ENCODE assay signal across 9 mouse cellular contexts in genomic region chr3:125938092-125938755, GRCm38 (mm10). TPM values are rescaled to one million over a fixed set of nuclear protein-coding genes. Genes with fewer than 3 reads are reported as not detected.
A peak's percentile ranks its signal among the peaks of the same experiment; 100 is the strongest.
DNase-seq lines count a peak whose midpoint lies in the region; ATAC-seq lines count a peak whose summit lies in the region.
"Had no signal": no experiment of that assay in that cellular context is flagged by ENCODE, and none has a peak within 500 bp of the region (broad histone marks: within the 10 kb centered on the region; RNA-seq: fewer than 3 reads in every experiment).

Ugt8a (minus strand) TSS chr3:125938619.

- H3K9ac ChIP-seq in heart, embryonic 14.5 days (ENCODE audit: low read length): peak within 1 kb of the TSS; percentile 10; the same call in 1 of the 2 replicates
- peak within 1 kb of the TSS; percentile 55 for H3K9ac ChIP-seq in embryonic facial prominence, embryonic 13.5 days
- no peak within 1 kb of the TSS for H3K9ac ChIP-seq in intestine, embryonic 14.5 days (ENCODE audit: low read length)
- H3K9ac ChIP-seq in limb, embryonic 15.5 days: no peak within 1 kb of the TSS

- DNase-seq in heart, postnatal 25 days (ENCODE audit: low spot score): no peak
- DNase-seq in R1 (ENCODE audit: low read depth, low spot score): peak; percentile 76
- peak; percentile 78 for DNase-seq in intestine, embryonic 14.5 days (ENCODE audit: low spot score)
- peak; percentile 87 for DNase-seq in retina, postnatal 1 day
- no peak for DNase-seq in urinary bladder, adult 2 months (ENCODE audit: low spot score)

- H3K4me3 ChIP-seq in heart, embryonic 14.5 days (ENCODE audit: control insufficient read depth in 1 of 2, insufficient read depth in 1 of 2, low read depth in 1 of 2, low read length in 2 of 2): peak within 1 kb of the TSS; percentile 56 to 58
- peak within 1 kb of the TSS; percentile 54 for H3K4me3 ChIP-seq in embryonic facial prominence, embryonic 13.5 days
- H3K4me3 ChIP-seq in intestine, embryonic 14.5 days (ENCODE audit: low read depth, low read length): peak within 1 kb of the TSS; percentile 45
- peak within 1 kb of the TSS; percentile 54 for H3K4me3 ChIP-seq in limb, embryonic 15.5 days

- intact Hi-C loops in heart, postnatal 25 days (cut with DNase I): no loop called here

- no peaks in the 10 kb centered on the region for H3K36me3 ChIP-seq in heart, embryonic 14.5 days (ENCODE audit: control insufficient read depth, insufficient read depth, low read length)
- H3K36me3 ChIP-seq in embryonic facial prominence, embryonic 13.5 days: no peaks in the 10 kb centered on the region
- H3K36me3 ChIP-seq in intestine, embryonic 14.5 days (ENCODE audit: control insufficient read depth, insufficient read depth, low read length): no peaks in the 10 kb centered on the region
- no peaks in the 10 kb centered on the region for H3K36me3 ChIP-seq in limb, embryonic 15.5 days

- H3K27me3 ChIP-seq in heart, embryonic 14.5 days (ENCODE audit: control insufficient read depth, insufficient read depth, low read length): peaks cover 38% of the 10 kb centered on the region
- H3K27me3 ChIP-seq in embryonic facial prominence, embryonic 13.5 days: peaks cover 42% of the 10 kb centered on the region
- peaks cover 45% of the 10 kb centered on the region for H3K27me3 ChIP-seq in intestine, embryonic 14.5 days (replicated peaks; ENCODE audit: control insufficient read depth, insufficient read depth, low read length)
- H3K27me3 ChIP-seq in limb, embryonic 15.5 days: peaks cover 42% of the 10 kb centered on the region

- ATAC-seq in heart, embryonic 14.5 days (ENCODE audit: insufficient number of reproducible peaks, insufficient read depth, low FRiP score, low read depth): no peak; the same call in 1 of the 2 replicates
- ATAC-seq in embryonic facial prominence, embryonic 13.5 days (ENCODE audit: insufficient number of reproducible peaks, insufficient read depth, low FRiP score, low TSS enrichment, low read depth): peak; percentile 82
- peak; percentile 83 for ATAC-seq in intestine, embryonic 14.5 days (replicated peaks; ENCODE audit: low FRiP score, low TSS enrichment, low read depth)
- 0 out of 2 replicates have a peak, but pooled peaks have one; percentile 65 for ATAC-seq in limb, embryonic 15.5 days (ENCODE audit: insufficient number of reproducible peaks, low FRiP score, low TSS enrichment, low read depth)

- H3K9me3 ChIP-seq in heart, embryonic 14.5 days (ENCODE audit: control insufficient read depth, low read length): no peaks in the 10 kb centered on the region
- no peaks in the 10 kb centered on the region for H3K9me3 ChIP-seq in embryonic facial prominence, embryonic 13.5 days
- no peaks in the 10 kb centered on the region for H3K9me3 ChIP-seq in intestine, embryonic 14.5 days (ENCODE audit: control insufficient read depth, low read length)
- H3K9me3 ChIP-seq in limb, embryonic 15.5 days: no peaks in the 10 kb centered on the region

- H3K27ac ChIP-seq in heart, embryonic 14.5 days (replicated peaks in 1 of 2; ENCODE audit: control insufficient read depth in 1 of 2, insufficient read depth in 1 of 2, low read depth in 2 of 2, low read length in 2 of 2): no peak within 1 kb of the TSS
- H3K27ac ChIP-seq in embryonic facial prominence, embryonic 13.5 days: no peak within 1 kb of the TSS
- no peak within 1 kb of the TSS for H3K27ac ChIP-seq in intestine, embryonic 14.5 days (ENCODE audit: low read depth)
- no peak within 1 kb of the TSS for H3K27ac ChIP-seq in limb, embryonic 15.5 days

- 1% methylated on average over 60 of the region's 85 CpGs for WGBS in heart, embryonic 14.5 days
- under 1% methylated on average over 71 of the region's 85 CpGs for WGBS in embryonic facial prominence, embryonic 13.5 days
- under 1% methylated on average over 68 of the region's 85 CpGs for WGBS in intestine, embryonic 14.5 days
- under 1% methylated on average over 72 of the region's 85 CpGs for WGBS in limb, embryonic 15.5 days

- peak within 1 kb of the TSS; percentile 96 for H3K4me2 ChIP-seq in heart, embryonic 14.5 days (ENCODE audit: low read length)
- peak within 1 kb of the TSS; percentile 93 for H3K4me2 ChIP-seq in embryonic facial prominence, embryonic 13.5 days
- H3K4me2 ChIP-seq in intestine, embryonic 14.5 days (ENCODE audit: low read length): peak within 1 kb of the TSS; percentile 79
- H3K4me2 ChIP-seq in limb, embryonic 15.5 days: peak within 1 kb of the TSS; percentile 93

- peaks cover 0 to 11% of the 10 kb centered on the region in 2 experiments; a peak in 3 of 4 replicates for H3K4me1 ChIP-seq in heart, embryonic 14.5 days (ENCODE audit: control insufficient read depth in 2 of 2, insufficient read depth in 2 of 2, low read length in 2 of 2)
- peaks cover 12% of the 10 kb centered on the region for H3K4me1 ChIP-seq in embryonic facial prominence, embryonic 13.5 days
- peaks cover 8% of the 10 kb centered on the region; the same call in 1 of the 2 replicates for H3K4me1 ChIP-seq in intestine, embryonic 14.5 days (replicated peaks; ENCODE audit: control insufficient read depth, insufficient read depth, low read length)
- peaks cover 19% of the 10 kb centered on the region for H3K4me1 ChIP-seq in limb, embryonic 15.5 days

RNA-seq across cellular contexts. Expression of gene Ugt8a, which starts in this region (rescaled TPM):
- 0.07 TPM in 1 of 2 replicates, not detected in the other for polyA plus RNA-seq in heart, embryonic 14.5 days (2014; fragmentation: Nextera tagmentation; extraction: Ambion mirVana)
- under 1 TPM in 1 of 2 experiments, not detected in 1; 0.36 TPM for total RNA-seq in heart, postnatal 25 days (2021)
- polyA plus RNA-seq in embryonic facial prominence, embryonic 13.5 days (2015; fragmentation: Nextera tagmentation; extraction: Ambion mirVana): 0.55 and 0.80 TPM in 2 replicates
- polyA plus RNA-seq in intestine, embryonic 14.5 days (2014; fragmentation: Nextera tagmentation; extraction: Ambion mirVana): 1.0 and 1.6 TPM in 2 replicates
- 0.33 and 0.42 TPM in 2 replicates for polyA plus RNA-seq in limb, embryonic 15.5 days (2015; fragmentation: Nextera tagmentation; extraction: Ambion mirVana)
- polyA plus RNA-seq in urinary bladder, adult 2 months (2012; rRNA removed): 0.13 and 0.19 TPM in 2 replicates
- total RNA-seq: neutrophil, adult 5-6 weeks had no signal

Comparison
In these comparisons a context has a peak if more than half of its experiments do, and no peak if none do; other contexts are left out.
1. Peak in ATAC-seq, H3K4me3 ChIP-seq, H3K9ac ChIP-seq and H3K4me2 ChIP-seq in embryonic facial prominence, embryonic 13.5 days; RNA of the gene not detected or under 1 TPM.
2. Peak in ATAC-seq, H3K4me3 ChIP-seq and H3K4me2 ChIP-seq in limb, embryonic 15.5 days; RNA of the gene not detected or under 1 TPM.
3. DNase-seq: peak in R1 (single experiment), intestine, embryonic 14.5 days (single experiment) and retina, postnatal 1 day (single experiment); none in heart, postnatal 25 days (single experiment) and urinary bladder, adult 2 months (single experiment).
4. Peak in every context shown above with its lines, with median percentiles within 50 percentile points of each other: H3K4me2 ChIP-seq and H3K4me3 ChIP-seq.